Comparison of ENCODE assay signal across 8 mouse cellular contexts in genomic region chr6:101307964-101308531, GRCm38 (mm10).
DNase-seq lines count a peak whose midpoint lies in the region; ATAC-seq lines count a peak whose summit lies in the region.

No protein-coding gene starts in this region.

- no peaks in the 10 kb centered on the region for H3K9me3 ChIP-seq in forebrain, embryonic 11.5 days (ENCODE audit: control insufficient read depth, low read length)
- H3K9me3 ChIP-seq in hindbrain, embryonic 13.5 days: no peaks in the 10 kb centered on the region

- H3K4me1 ChIP-seq in forebrain, embryonic 11.5 days (replicated peaks; ENCODE audit: control insufficient read depth, insufficient read depth, low read length): peaks cover 6% of the 10 kb centered on the region; the same call in 1 of the 2 replicates
- H3K4me1 ChIP-seq in hindbrain, embryonic 13.5 days (replicated peaks): peaks cover 15% of the 10 kb centered on the region

- no peak overlapping the region for H3K9ac ChIP-seq in forebrain, embryonic 11.5 days (ENCODE audit: low read length)
- no peak overlapping the region for H3K9ac ChIP-seq in hindbrain, embryonic 13.5 days

- intact Hi-C loops in left cerebral cortex, postnatal 4 days (cut with DNase I): no loop called here
- intact Hi-C loops in gastrocnemius, postnatal 14 days (cut with DNase I; ENCODE audit: low total_unique reads): no loop called here

- H3K4me2 ChIP-seq in forebrain, embryonic 11.5 days (ENCODE audit: low read depth, low read length, severe bottlenecking): no peak overlapping the region
- H3K4me2 ChIP-seq in hindbrain, embryonic 13.5 days: no peak overlapping the region

- 12% methylated on average over 11 of the region's 11 CpGs for WGBS in forebrain, embryonic 11.5 days
- 15% methylated on average over 11 of the region's 11 CpGs for WGBS in hindbrain, embryonic 13.5 days

- 0 out of 2 replicates have a peak overlapping the region, but pooled peaks have one; percentile 10 for H3K27ac ChIP-seq in forebrain, embryonic 11.5 days (ENCODE audit: low read depth, low read length)
- H3K27ac ChIP-seq in hindbrain, embryonic 13.5 days: no peak overlapping the region

- peak; percentile 91 for ATAC-seq in forebrain, embryonic 11.5 days (replicated peaks; ENCODE audit: low FRiP score)
- ATAC-seq in hindbrain, embryonic 13.5 days (ENCODE audit: low FRiP score): peak; percentile 87
- no peak for ATAC-seq in inflammation-experienced regulatory T-cells, adult 6 months

- no peak overlapping the region for H3K4me3 ChIP-seq in forebrain, embryonic 11.5 days (ENCODE audit: low read depth, low read length)
- no peak overlapping the region for H3K4me3 ChIP-seq in hindbrain, embryonic 13.5 days

- H3K36me3 ChIP-seq in forebrain, embryonic 11.5 days (ENCODE audit: control insufficient read depth, insufficient read depth, low read length): no peaks in the 10 kb centered on the region
- H3K36me3 ChIP-seq in hindbrain, embryonic 13.5 days: no peaks in the 10 kb centered on the region

- DNase-seq in embryo, embryonic 10.5 days (ENCODE audit: low spot score): peak; percentile 72
- DNase-seq in forebrain, embryonic 11.5 days (ENCODE audit: low spot score): peak; percentile 73
- peak; percentile 39 for DNase-seq in left cerebral cortex, postnatal 4 days
- peak; percentile 53 for DNase-seq in right cerebral cortex, postnatal 4 days
- no peak for DNase-seq in adrenal gland, adult 2 months
- no peak for DNase-seq in gastrocnemius, postnatal 14 days

- no peaks in the 10 kb centered on the region for H3K27me3 ChIP-seq in forebrain, embryonic 11.5 days (ENCODE audit: control insufficient read depth, insufficient read depth, low read length)
- peaks cover 37% of the 10 kb centered on the region for H3K27me3 ChIP-seq in hindbrain, embryonic 13.5 days

Comparison
In these comparisons a context has a peak if more than half of its experiments do, and no peak if none do; other contexts are left out.
1. DNase-seq: peak in embryo, embryonic 10.5 days (single experiment), forebrain, embryonic 11.5 days (single experiment), left cerebral cortex, postnatal 4 days (single experiment) and right cerebral cortex, postnatal 4 days (single experiment); none in adrenal gland, adult 2 months (single experiment) and gastrocnemius, postnatal 14 days (single experiment).